Mouse (Mus musculus) stomach, postnatal 0 days (tissue): ENCODE measurements at regions not wholly inside any gene's neighbourhood (a gene's known extent, or its start where the extent isn't known, plus 50 kb on each side); places are given as distances from the start of the nearest gene placed in this dataset.

ENCODE experiments used
- ATAC-seq: fragments of 200-750 bp; cut with Nextera tagmentation; 2 replicates; pipeline ENCODE4 v1.8.0; 2017; ENCODE audit not compliant: low FRiP score, low TSS enrichment
- DNase-seq: peaks from one replicate; pipeline ENCODE4 v3.0.0-alpha.2; 2016; ENCODE audit warnings: low spot score
- H3K27ac ChIP-seq: fragments of 300-500 bp; sonication (generic); replicated peaks from 2 replicates; pipeline ENCODE4 v1.5.1; 2014; ENCODE audit warnings: mild to moderate bottlenecking, control low read depth
- H3K27me3 ChIP-seq: fragments of 300-500 bp; sonication (generic); 2 replicates; pipeline ENCODE4 v1.6.1; 2014; ENCODE audit warnings: low read length; ENCODE audit not compliant: control insufficient read depth, insufficient read depth
- H3K36me3 ChIP-seq: fragments of 300-500 bp; sonication (generic); 2 replicates; pipeline ENCODE4 v1.6.1; 2014; ENCODE audit warnings: low read length, mixed read lengths; ENCODE audit not compliant: control insufficient read depth, insufficient read depth
- H3K4me1 ChIP-seq: fragments of 300-500 bp; sonication (generic); replicated peaks from 2 replicates; pipeline ENCODE4 v1.6.1; 2014; ENCODE audit warnings: antibody characterized with exemption; ENCODE audit not compliant: control insufficient read depth, insufficient read depth
- H3K4me2 ChIP-seq: fragments of 300-500 bp; sonication (generic); replicated peaks from 2 replicates; pipeline ENCODE4 v1.6.1; 2014; ENCODE audit warnings: low read depth, mild to moderate bottlenecking, control low read depth, moderate library complexity
- H3K4me3 ChIP-seq: fragments of 300-500 bp; sonication (generic); 2 replicates; pipeline ENCODE4 v1.5.1; 2014; ENCODE audit warnings: low read depth, low read length, control low read depth
- H3K9ac ChIP-seq: fragments of 300-500 bp; sonication (generic); 2 replicates; pipeline ENCODE4 v1.6.1; 2014; ENCODE audit warnings: mild to moderate bottlenecking, low read length, control low read depth, mixed read lengths
- H3K9me3 ChIP-seq: fragments of 300-500 bp; sonication (generic); 2 replicates; pipeline ENCODE4 v1.6.1; 2016; ENCODE audit warnings: low read length; ENCODE audit not compliant: control insufficient read depth
- CTCF ChIP-seq: IDR thresholded peaks from 2 replicates; pipeline ENCODE4 v1.5.1; 2016; ENCODE audit warnings: antibody characterized with exemption, low read depth, mild to moderate bottlenecking, moderate library complexity
- EP300 ChIP-seq: optimal IDR thresholded peaks from 2 replicates; pipeline ENCODE3; 2016; ENCODE audit warnings: antibody characterized with exemption
- WGBS: fragments of 180-500 bp; shearing (Covaris S2); extraction: QIAGEN DNeasy Blood & Tissue Kit; methylation state at CpG from one replicate; pipeline ENCODE4 v1.1.7; 2014; 5-methylcytosine and 5-hydroxymethylcytosine counted together

GRCm38 (mm10) chr1:71472691-71473090 is 58.0 kb upstream of the Abca12 start:
- Histone ChIP-seq H3K36me3 (no peaks in the 10 kb centered on the region), H3K27me3 (no peaks in the 10 kb centered on the region), H3K27ac (no peak overlapping the region), H3K9ac (no peak overlapping the region), H3K4me2 (no peak overlapping the region), H3K4me3 (no peak overlapping the region), H3K9me3 (no peaks in the 10 kb centered on the region), H3K4me1 (no peaks in the 10 kb centered on the region)
- DNase-seq, result no peak
- ATAC-seq, result no peak
- no peak for TF ChIP-seq EP300
- TF ChIP-seq CTCF, result no peak

GRCm38 (mm10) chr1:71483149-71483548 is 68.4 kb upstream of the Abca12 start:
- no peak overlapping the region for H3K9ac ChIP-seq
- WGBS, result 96% methylated on average over 4 of the region's 4 CpGs
- no peak overlapping the region for H3K4me3 ChIP-seq
- TF ChIP-seq CTCF (no peak), EP300 (no peak)
- no peak overlapping the region for H3K27ac ChIP-seq
- H3K4me1 ChIP-seq, result no peaks in the 10 kb centered on the region
- no peak overlapping the region for H3K4me2 ChIP-seq
- no peaks in the 10 kb centered on the region for H3K9me3 ChIP-seq
- no peak for ATAC-seq
- no peaks in the 10 kb centered on the region for H3K27me3 ChIP-seq
- H3K36me3 ChIP-seq, result no peaks in the 10 kb centered on the region
- DNase-seq, result no peak

GRCm38 (mm10) chr1:71494576-71494975 is 62.4 kb upstream of the Atic start:
- H3K4me3 ChIP-seq, result no peak overlapping the region
- no peaks in the 10 kb centered on the region for H3K9me3 ChIP-seq
- DNase-seq (no peak), ATAC-seq (no peak)
- H3K27ac ChIP-seq, result no peak overlapping the region
- H3K27me3 ChIP-seq, result no peaks in the 10 kb centered on the region
- H3K4me1 ChIP-seq, result no peaks in the 10 kb centered on the region
- H3K36me3 ChIP-seq, result no peaks in the 10 kb centered on the region
- TF ChIP-seq EP300, result no peak
- TF ChIP-seq CTCF, result no peak
- H3K9ac ChIP-seq, result no peak overlapping the region
- 52% methylated on average over 4 of the region's 4 CpGs for WGBS
- no peak overlapping the region for H3K4me2 ChIP-seq

GRCm38 (mm10) chr1:71505898-71506297 is 51.1 kb upstream of the Atic start:
- DNase-seq (no peak), ATAC-seq (no peak)
- H3K4me1 ChIP-seq, result no peaks in the 10 kb centered on the region
- TF ChIP-seq CTCF (peak; percentile 75), EP300 (no peak)
- no peak overlapping the region for H3K4me2 ChIP-seq
- no peaks in the 10 kb centered on the region for H3K36me3 ChIP-seq
- no peaks in the 10 kb centered on the region for H3K27me3 ChIP-seq
- WGBS, result 5% methylated on average over 5 of the region's 5 CpGs
- no peak overlapping the region for H3K9ac ChIP-seq
- no peak overlapping the region for H3K4me3 ChIP-seq
- no peak overlapping the region for H3K27ac ChIP-seq
- no peaks in the 10 kb centered on the region for H3K9me3 ChIP-seq

- Histone ChIP-seq H3K4me3 (no peak overlapping the region), H3K4me2 (0 out of 2 replicates have a peak overlapping the region, but pooled peaks have one; percentile 4), H3K9ac (no peak overlapping the region), H3K36me3 (no peaks in the 10 kb centered on the region), H3K27ac (no peak overlapping the region), H3K27me3 (no peaks in the 10 kb centered on the region), H3K9me3 (no peaks in the 10 kb centered on the region), H3K4me1 (no peaks in the 10 kb centered on the region)
- DNase-seq (no peak), ATAC-seq (no peak)
- TF ChIP-seq EP300 (no peak), CTCF (no peak)
- 42% methylated on average over 3 of the region's 3 CpGs for WGBS
Observed at GRCm38 (mm10) chr1:71506534-71506933, 50.4 kb upstream of the Atic start.
